Mouse (Mus musculus) cortical plate, adult 2 months (tissue): ENCODE measurements around the gene Sema4f. TPM values are rescaled to one million over a fixed set of nuclear protein-coding genes. Genes with fewer than 3 reads are reported as not detected.

ENCODE experiments used
- H3K27ac ChIP-seq: fragments of 200-500 bp; 2 replicates; pipeline ENCODE4 v1.5.1; 2012; ENCODE audit warnings: low read length, control low read depth, inconsistent platforms; ENCODE audit not compliant: insufficient read depth
- H3K4me1 ChIP-seq: fragments of 200-500 bp; 2 replicates; pipeline ENCODE4 v1.6.1; 2011; ENCODE audit warnings: low read length; ENCODE audit not compliant: control insufficient read depth, insufficient read depth
- H3K4me3 ChIP-seq: fragments of 200-500 bp; 2 replicates; pipeline ENCODE4 v1.5.1; 2011; ENCODE audit warnings: mild to moderate bottlenecking, low read length, control low read depth; ENCODE audit not compliant: insufficient read depth
- CTCF ChIP-seq: fragments of 200-500 bp; IDR thresholded peaks from 2 replicates; pipeline ENCODE4 v1.5.1; 2011; ENCODE audit warnings: mild to moderate bottlenecking, control low read depth, low read length; ENCODE audit not compliant: insufficient read depth; ENCODE audit errors: extremely low read depth
- POLR2A ChIP-seq: fragments of 200-500 bp; IDR thresholded peaks from 2 replicates; pipeline ENCODE4 v1.6.1; 2011; ENCODE audit warnings: mild to moderate bottlenecking, low read length, control low read depth; ENCODE audit not compliant: insufficient read depth; ENCODE audit errors: extremely low read depth
- polyA plus RNA-seq: library from polyadenylated mRNA; depleted of rRNA; stranded (reverse); fragments of >200 nt; gene quantifications from 2 replicates; pipeline ENCODE4 v1.2.3, GENCODE M21; 2012; rRNA removed

The Sema4f gene
- polyA plus RNA-seq, 1 experiment, result 33.7 TPM

- no peaks in the 10 kb centered on the region for H3K4me1 ChIP-seq
- no peak for TF ChIP-seq CTCF
- no peak for TF ChIP-seq POLR2A
- no peak overlapping the region for H3K27ac ChIP-seq
- H3K4me3 ChIP-seq, result no peak overlapping the region
Observed at GRCm38 (mm10) chr6:82875509-82875935, 64.0 kb downstream of the Sema4f start.

GRCm38 (mm10) chr6:82872332-82872707 lies 67.2 kb downstream of the Sema4f start:
- H3K4me3 ChIP-seq, result no peak overlapping the region

GRCm38 (mm10) chr6:82871632-82872331 lies 67.8 kb downstream of the Sema4f start:
- no peak for TF ChIP-seq CTCF
- H3K4me1 ChIP-seq, result no peaks in the 10 kb centered on the region
- no peak overlapping the region for H3K27ac ChIP-seq
- H3K4me3 ChIP-seq, result no peak overlapping the region

More at GRCm38 (mm10) chr6:82872332-82872707, 67.2 kb downstream of the Sema4f start:
- no peak overlapping the region for H3K27ac ChIP-seq
- TF ChIP-seq POLR2A (no peak), CTCF (no peak)
- H3K4me1 ChIP-seq, result no peaks in the 10 kb centered on the region

- no peak overlapping the region for H3K4me3 ChIP-seq
- no peak overlapping the region for H3K27ac ChIP-seq
- H3K4me1 ChIP-seq, result no peaks in the 10 kb centered on the region
- TF ChIP-seq POLR2A, result no peak
- TF ChIP-seq CTCF, result no peak
Observed at GRCm38 (mm10) chr6:82868476-82868875, 71.1 kb downstream of the Sema4f start.

GRCm38 (mm10) chr6:82863380-82863874 lies 76.1 kb downstream of the Sema4f start:
- no peak for TF ChIP-seq CTCF
- TF ChIP-seq POLR2A, result no peak
- H3K27ac ChIP-seq, result no peak overlapping the region
- no peak overlapping the region for H3K4me3 ChIP-seq
- no peaks in the 10 kb centered on the region for H3K4me1 ChIP-seq

- no peak overlapping the region for H3K4me3 ChIP-seq
- no peak overlapping the region for H3K27ac ChIP-seq
- no peaks in the 10 kb centered on the region for H3K4me1 ChIP-seq
- TF ChIP-seq CTCF (no peak), POLR2A (no peak)
Observed at GRCm38 (mm10) chr6:82862475-82862874, 77.1 kb downstream of the Sema4f start.

- H3K4me1 ChIP-seq, result no peaks in the 10 kb centered on the region
- H3K4me3 ChIP-seq, result no peak overlapping the region
- no peak overlapping the region for H3K27ac ChIP-seq
- TF ChIP-seq CTCF (no peak), POLR2A (no peak)
Observed at GRCm38 (mm10) chr6:82862042-82862441, 77.5 kb downstream of the Sema4f start.

Other genes starting within 250 kb of the Sema4f start
- 41.4 and 42.4 TPM in 2 replicates for gene Pole4, start 234.4 kb downstream of the Sema4f start, polyA plus RNA-seq
- gene Hk2, start 165.3 kb downstream of the Sema4f start, polyA plus RNA-seq, result 2.4 and 2.8 TPM in 2 replicates
- gene M1ap, start 7.1 kb upstream of the Sema4f start, polyA plus RNA-seq, result 0.06 and 0.17 TPM in 2 replicates
- gene Dok1, start 93.7 kb upstream of the Sema4f start, polyA plus RNA-seq, result 1.2 and 1.9 TPM in 2 replicates
- 4.9 and 6.6 TPM in 2 replicates for gene Loxl3, start 94.4 kb upstream of the Sema4f start, polyA plus RNA-seq
- 224 and 239 TPM in 2 replicates for gene Aup1, start 114.8 kb upstream of the Sema4f start, polyA plus RNA-seq
- gene Htra2, start 115.5 kb upstream of the Sema4f start, polyA plus RNA-seq, result 58.8 and 66.9 TPM in 2 replicates
- 0.52 and 0.68 TPM in 2 replicates for gene Dqx1, start 118.1 kb upstream of the Sema4f start, polyA plus RNA-seq
- not detected in 2 replicates for gene Tlx2, start 130.5 kb upstream of the Sema4f start, polyA plus RNA-seq
- gene Pcgf1, start 138.1 kb upstream of the Sema4f start, polyA plus RNA-seq, result 40.2 and 41.9 TPM in 2 replicates
- 0.40 and 0.42 TPM in 2 replicates for gene Lbx2, start 146.6 kb upstream of the Sema4f start, polyA plus RNA-seq
- gene Ccdc142, start 161.8 kb upstream of the Sema4f start, polyA plus RNA-seq, result 8.1 and 9.7 TPM in 2 replicates
- gene Gm42688, start 161.8 kb upstream of the Sema4f start, polyA plus RNA-seq, result 7.8 and 9.7 TPM in 2 replicates
- gene Mrpl53, start 169.3 kb upstream of the Sema4f start, polyA plus RNA-seq, result 95.3 and 98.0 TPM in 2 replicates
- 31.4 and 32.6 TPM in 2 replicates for gene Mogs, start 175.7 kb upstream of the Sema4f start, polyA plus RNA-seq
- gene Wbp1, start 181.8 kb upstream of the Sema4f start, polyA plus RNA-seq, result 74.4 and 78.5 TPM in 2 replicates
- 23.2 and 25.5 TPM in 2 replicates for gene Ino80b, start 185.7 kb upstream of the Sema4f start, polyA plus RNA-seq
- gene Rtkn, start 195.7 kb upstream of the Sema4f start, polyA plus RNA-seq, result 163 and 169 TPM in 2 replicates
- 29.0 and 34.1 TPM in 2 replicates for gene Wdr54, start 216.6 kb upstream of the Sema4f start, polyA plus RNA-seq
- 29.7 and 31.4 TPM in 2 replicates for gene 1700003E16Rik, start 216.6 kb upstream of the Sema4f start, polyA plus RNA-seq
- 332 and 350 TPM in 2 replicates for gene Dctn1, start 226.2 kb upstream of the Sema4f start, polyA plus RNA-seq